Mouse (Mus musculus): ENCODE measurements around the gene Gas7.

Gas7 gene

DNA sequence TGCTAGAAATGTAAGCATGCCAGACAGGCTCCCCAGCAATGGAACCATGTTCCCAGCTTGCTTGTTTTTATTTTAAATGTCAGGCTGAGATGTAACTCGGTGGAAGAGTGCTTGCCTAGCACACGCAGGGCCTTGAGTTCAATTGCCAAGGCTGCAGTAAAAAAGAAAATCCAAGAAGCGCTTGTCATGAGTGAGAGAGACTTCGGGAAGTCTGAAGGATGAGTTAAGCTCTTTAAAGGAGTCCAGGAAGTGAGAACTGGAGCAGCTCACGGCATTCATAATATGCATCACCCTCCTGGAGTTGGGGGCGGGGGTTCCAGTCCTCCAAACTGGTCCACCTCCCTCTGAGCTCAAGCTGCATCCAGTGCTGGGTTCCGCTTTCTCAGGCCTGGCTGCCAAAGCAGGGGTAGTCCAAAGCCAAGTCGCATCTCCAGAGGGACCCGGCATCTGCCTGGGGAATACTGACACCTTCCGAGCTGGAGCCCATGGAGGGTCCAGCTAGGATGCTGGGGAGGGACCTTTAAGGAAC is 34.5 kb downstream of the Gas7 start:
- DNase-seq (ENCODE audit: low spot score): no peak

GRCm38 (mm10) chr11:67496796-67497195 is 41.6 kb downstream of the Gas7 start:
- DNase-seq (ENCODE audit: low spot score): no peak

GRCm38 (mm10) chr11:67500115-67500514 is 44.9 kb downstream of the Gas7 start:
- no peak for DNase-seq (ENCODE audit: low spot score)

GRCm38 (mm10) chr11:67501468-67502244 is 46.4 kb downstream of the Gas7 start:
- no peak for DNase-seq (ENCODE audit: low spot score)

DNA sequence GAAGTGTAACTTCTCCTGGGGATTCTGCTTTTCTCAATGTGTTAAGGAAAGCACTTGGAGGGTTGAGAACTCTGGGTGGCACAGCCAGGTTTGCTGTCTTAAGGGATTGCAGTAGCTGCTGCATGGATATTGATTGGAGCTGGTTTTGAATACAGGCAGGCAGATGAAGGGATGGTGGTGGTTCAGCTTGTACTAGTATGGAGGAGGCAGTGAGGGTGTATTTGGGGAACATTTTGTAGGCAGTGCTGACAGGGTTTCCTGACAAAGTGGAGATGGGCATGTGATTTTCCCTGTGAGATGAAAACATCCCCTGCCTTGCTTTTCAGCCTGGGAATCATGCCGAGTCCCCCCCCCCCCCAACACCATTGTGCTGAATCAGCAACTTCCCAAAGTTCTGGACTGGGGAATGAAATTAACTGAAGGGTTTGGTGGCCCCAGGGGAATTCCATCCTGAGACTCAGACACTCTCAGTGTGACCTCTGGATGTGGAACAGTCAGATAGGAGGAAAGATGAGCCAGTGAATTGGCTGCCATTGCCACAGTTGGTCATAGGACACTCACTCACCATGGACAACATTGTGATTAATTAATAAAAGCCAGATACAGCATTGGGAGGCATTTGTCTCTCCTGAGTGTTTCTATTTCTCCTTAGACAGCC is 54.1 kb downstream of the Gas7 start:
- DNase-seq (ENCODE audit: low spot score): no peak

- DNase-seq (ENCODE audit: low spot score): no peak
Measured at GRCm38 (mm10) chr11:67510831-67511230, 55.6 kb downstream of the Gas7 start.

GRCm38 (mm10) chr11:67513001-67513400 is 57.8 kb downstream of the Gas7 start:
- no peak for DNase-seq (ENCODE audit: low spot score)

DNA sequence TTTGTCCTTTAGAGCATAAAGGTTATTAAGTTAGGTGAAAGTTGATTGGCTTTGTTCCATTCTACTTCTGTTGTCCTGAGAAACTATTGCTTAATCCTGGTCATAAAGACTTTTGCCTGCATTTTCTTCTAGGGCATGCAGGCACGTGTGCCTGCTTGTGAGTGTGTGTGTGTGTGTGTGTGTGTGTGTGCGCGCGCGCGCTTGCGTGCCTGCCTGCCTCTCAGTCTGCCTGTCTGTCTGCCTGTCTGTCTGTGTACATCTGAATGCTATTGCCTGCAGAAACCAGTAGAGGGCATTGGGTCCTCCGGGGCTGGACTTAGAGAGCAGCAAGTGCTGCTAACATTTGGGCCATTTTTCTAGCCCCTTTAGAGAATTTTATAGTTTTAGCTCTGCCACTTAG is 59.2 kb downstream of the Gas7 start:
- no peak for DNase-seq (ENCODE audit: low spot score)

GRCm38 (mm10) chr11:67515020-67515911 is 60.0 kb downstream of the Gas7 start:
- DNase-seq (ENCODE audit: low spot score): peak; percentile 73

DNA sequence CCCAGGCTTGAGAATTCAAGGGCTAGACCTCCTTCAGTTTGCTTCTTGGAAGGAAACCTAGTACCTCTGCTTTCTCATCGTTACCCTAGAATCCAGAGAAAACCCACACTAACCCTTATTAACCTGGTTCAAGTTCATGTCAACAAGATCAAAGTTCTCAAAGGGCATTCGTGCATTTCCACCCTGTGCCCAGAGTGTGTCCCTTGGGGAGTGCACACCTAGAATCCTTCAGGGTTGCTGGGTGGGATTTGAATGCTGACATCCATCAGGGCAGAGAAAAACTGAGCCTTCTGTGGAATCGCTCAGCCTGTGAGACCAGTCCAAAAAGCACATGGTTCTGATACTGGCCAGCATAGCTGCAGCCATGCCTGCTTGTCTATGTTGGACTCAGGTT is 60.7 kb downstream of the Gas7 start:
- DNase-seq (ENCODE audit: low spot score): no peak

- DNase-seq (ENCODE audit: low spot score): no peak
Measured at GRCm38 (mm10) chr11:67517748-67518147, 62.5 kb downstream of the Gas7 start.

- DNase-seq (ENCODE audit: low spot score): no peak
Measured at GRCm38 (mm10) chr11:67518985-67519384, 63.7 kb downstream of the Gas7 start.

GRCm38 (mm10) chr11:67522671-67523070 is 67.4 kb downstream of the Gas7 start:
- no peak for DNase-seq (ENCODE audit: low spot score)

GRCm38 (mm10) chr11:67523806-67524205 is 68.6 kb downstream of the Gas7 start:
- DNase-seq (ENCODE audit: low spot score): peak; percentile 42

DNA sequence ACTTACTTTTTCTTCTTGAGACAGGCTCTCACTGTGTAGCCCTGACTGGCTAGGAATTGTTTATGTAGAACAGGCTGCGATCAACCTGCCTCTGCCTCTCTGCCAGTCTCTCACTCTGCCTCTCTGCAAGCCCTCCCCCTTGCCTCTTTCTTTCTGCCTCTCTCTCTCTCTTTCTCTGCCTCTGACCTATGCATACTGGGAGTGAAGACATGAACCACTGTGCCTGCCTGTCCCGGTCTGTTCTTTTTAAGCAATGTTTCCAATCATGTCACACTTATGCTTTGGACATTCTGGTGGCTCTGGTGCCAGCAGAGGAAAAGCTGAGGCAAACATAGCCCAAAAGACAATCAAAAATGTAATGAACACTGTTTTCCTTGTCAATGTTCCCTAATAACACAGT is 69.5 kb downstream of the Gas7 start:
- no peak for DNase-seq (ENCODE audit: low spot score)

DNA sequence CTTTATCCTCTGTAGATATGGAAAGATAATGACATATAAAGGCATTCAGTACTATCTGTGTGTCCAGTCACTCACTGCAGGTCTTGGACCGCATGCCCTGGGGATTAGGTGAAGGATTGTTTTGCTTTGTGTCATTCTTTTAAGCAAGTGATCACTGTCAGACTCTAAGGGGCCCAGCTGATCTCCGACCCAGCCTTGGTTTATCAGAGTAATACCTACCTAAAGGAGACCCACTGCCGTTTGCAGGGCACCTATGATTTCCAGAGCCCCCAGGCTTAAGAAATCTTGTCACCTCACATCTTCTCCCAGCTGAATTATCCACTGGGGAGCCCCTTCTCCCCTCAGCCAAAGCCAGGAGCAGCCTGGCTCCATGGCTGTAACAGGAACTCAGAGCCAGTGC is 70.6 kb downstream of the Gas7 start:
- no peak for DNase-seq (ENCODE audit: low spot score)

GRCm38 (mm10) chr11:67526621-67527545 is 71.6 kb downstream of the Gas7 start:
- peak; percentile 80 for DNase-seq (ENCODE audit: low spot score)

DNA sequence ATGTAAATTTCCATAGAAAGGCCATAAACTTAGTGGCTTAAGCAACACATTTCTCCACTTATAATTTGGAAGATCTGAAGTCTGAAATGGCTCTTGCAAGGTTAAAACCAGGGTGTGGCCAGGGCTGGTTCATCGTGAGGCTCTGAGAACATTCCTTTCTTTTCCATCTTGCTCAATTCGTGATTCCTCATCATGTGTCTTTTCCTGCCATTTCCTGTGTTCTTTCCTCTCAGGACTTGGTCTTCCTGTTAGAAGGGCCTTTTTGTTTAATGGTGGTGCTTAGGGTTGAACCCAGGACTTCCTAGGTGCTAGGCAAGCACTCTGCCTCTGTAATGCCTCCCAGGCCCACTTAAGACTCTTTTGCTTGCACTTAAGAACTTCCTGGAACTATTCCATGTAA is 76.0 kb downstream of the Gas7 start:
- DNase-seq (ENCODE audit: low spot score): no peak

DNA sequence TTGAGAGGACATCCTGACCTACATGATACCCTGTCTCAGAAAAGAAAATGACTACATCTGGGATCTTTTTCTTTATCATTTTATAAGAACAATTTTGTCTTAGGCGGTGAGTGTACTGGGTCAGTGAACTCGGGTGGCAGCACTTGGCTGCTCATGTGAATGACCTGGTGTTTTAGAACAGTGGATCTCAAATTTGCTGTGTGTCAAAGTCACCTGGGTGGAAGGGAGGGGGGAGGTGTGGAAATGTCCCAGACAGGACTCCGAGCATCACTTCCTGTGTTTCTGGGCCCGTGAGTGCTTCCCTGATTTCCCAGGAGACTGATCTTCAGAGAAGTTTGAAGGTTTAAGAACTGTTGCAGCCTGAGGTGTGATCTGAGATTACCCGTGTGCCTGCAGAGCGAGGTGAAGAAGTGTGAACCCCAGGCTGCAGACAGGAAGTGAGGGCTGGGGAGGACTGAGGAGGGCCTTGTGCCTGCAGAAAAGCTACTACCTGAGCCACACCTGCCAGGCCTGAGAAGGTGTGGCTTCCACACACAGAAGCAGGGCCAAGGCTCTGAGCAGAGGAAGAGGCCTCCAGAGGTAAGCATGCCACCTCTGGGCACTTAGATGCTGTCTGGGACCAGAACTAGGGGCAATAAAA is 76.8 kb downstream of the Gas7 start:
- no peak for DNase-seq (ENCODE audit: low spot score)

GRCm38 (mm10) chr11:67532728-67533127 is 77.5 kb downstream of the Gas7 start:
- no peak for DNase-seq (ENCODE audit: low spot score)

DNA sequence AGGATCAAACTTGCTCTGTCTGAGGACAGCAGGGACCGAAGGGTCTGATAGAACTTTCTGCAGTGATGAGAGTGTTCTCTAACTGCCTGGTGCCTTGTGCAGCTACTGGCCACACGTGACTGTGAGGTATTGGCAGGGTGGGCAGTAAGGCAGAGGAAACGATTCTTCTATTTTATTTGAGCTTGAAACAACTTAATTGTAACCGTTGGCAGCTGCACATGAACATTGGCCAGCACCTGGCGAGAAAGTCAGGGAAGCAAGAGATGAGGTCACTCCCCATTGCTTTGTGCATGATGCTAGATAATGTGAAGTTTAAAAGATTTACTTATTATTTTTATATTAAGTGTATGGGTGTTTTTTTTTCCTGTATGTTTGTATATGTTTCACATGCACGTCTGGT is 77.9 kb downstream of the Gas7 start:
- DNase-seq (ENCODE audit: low spot score): no peak
